Mouse (Mus musculus) CH12.LX (cell line): ENCODE results near the gene Efna4. TPM values are rescaled to one million over a fixed set of nuclear protein-coding genes. Genes with fewer than 3 reads are reported as not detected.

Experiments
- DNase-seq: peaks from one replicate; pipeline ENCODE4 v3.0.0-alpha.2; 2013; ENCODE audit errors: extremely low read depth
- H3K27ac ChIP-seq: 2 replicates; pipeline ENCODE4 v1.5.1; 2012; ENCODE audit warnings: low read depth, mild to moderate bottlenecking, control low read depth, moderate library complexity; ENCODE audit not compliant: insufficient read depth
- H3K27me3 ChIP-seq: replicated peaks from 2 replicates; pipeline ENCODE3; 2012; ENCODE audit warnings: inconsistent platforms
- H3K36me3 ChIP-seq, 2 experiments: replicated peaks in 1 of 2; 2 replicates each; pipeline versions ENCODE3 to v1.6.1; 2012; ENCODE audit warnings: inconsistent platforms in 1 of 2, low read length in 1 of 2, mild to moderate bottlenecking in 1 of 2, mixed read lengths in 1 of 2, moderate library complexity in 1 of 2; ENCODE audit not compliant: control insufficient read depth in 1 of 2, insufficient read depth in 1 of 2
- H3K4me1 ChIP-seq, 2 experiments: 2 replicates each; pipeline ENCODE4 v1.6.1; 2012; ENCODE audit warnings: inconsistent platforms in 1 of 2, moderate library complexity in 1 of 2; ENCODE audit not compliant: insufficient read depth in 2 of 2, control insufficient read depth in 1 of 2
- H3K4me2 ChIP-seq: 2 replicates; pipeline ENCODE4 v1.6.1; 2012; ENCODE audit warnings: low read depth, mild to moderate bottlenecking, control low read depth; ENCODE audit not compliant: poor library complexity, insufficient read depth, severe bottlenecking
- H3K4me3 ChIP-seq, 3 experiments: fragments of 150-350 bp in 1 of 3; sonication (generic) in 1 of 3; replicated peaks in 1 of 3; 2 replicates each; pipeline versions ENCODE3 to v1.5.1; 2011 to 2012; ENCODE audit warnings: low read depth in 2 of 3, low read length in 2 of 3, mild to moderate bottlenecking in 2 of 3, moderate library complexity in 2 of 3, control low read depth in 1 of 3, improper control_type of control experiment in 1 of 3, inconsistent platforms in 1 of 3, mixed read lengths in 1 of 3; ENCODE audit not compliant: poor library complexity in 1 of 3
- H3K79me2 ChIP-seq: replicated peaks from 2 replicates; pipeline ENCODE4 v1.6.1; 2012; ENCODE audit warnings: mild to moderate bottlenecking, moderate library complexity; ENCODE audit not compliant: control insufficient read depth, poor library complexity, insufficient read depth, severe bottlenecking; ENCODE audit errors: extremely low read depth
- H3K9ac ChIP-seq: 2 replicates; pipeline ENCODE4 v1.6.1; 2012; ENCODE audit warnings: low read depth, mild to moderate bottlenecking, control low read depth, moderate library complexity; ENCODE audit not compliant: insufficient read depth
- H3K9me3 ChIP-seq: replicated peaks from 2 replicates; pipeline ENCODE3; 2012; ENCODE audit warnings: low read length, inconsistent platforms, mixed read lengths
- CHD2 ChIP-seq: IDR thresholded peaks from 2 replicates; pipeline ENCODE4 v1.6.1; 2011; ENCODE audit warnings: low read length, improper control_type of control experiment
- CTCF ChIP-seq, 2 experiments: IDR thresholded peaks in 1 of 2; conservative IDR thresholded peaks in 1 of 2; 2 replicates each; pipeline ENCODE4 v1.5.1; 2011 to 2012; ENCODE audit warnings: low read depth in 2 of 2, low read length in 2 of 2, improper control_type of control experiment in 1 of 2, inconsistent platforms in 1 of 2, mild to moderate bottlenecking in 1 of 2, moderate library complexity in 1 of 2
- E2F4 ChIP-seq: IDR thresholded peaks from 2 replicates; pipeline ENCODE4 v1.6.1; 2011; ENCODE audit warnings: low read depth, low read length, improper control_type of control experiment; ENCODE audit not compliant: insufficient replicate concordance
- GABPA ChIP-seq: IDR thresholded peaks from 2 replicates; pipeline ENCODE4 v1.6.1; 2012; ENCODE audit warnings: low read depth, low read length, improper control_type of control experiment, inconsistent platforms; ENCODE audit not compliant: insufficient replicate concordance
- JUN ChIP-seq: IDR thresholded peaks from 2 replicates; pipeline ENCODE4 v1.6.1; 2011; ENCODE audit warnings: low read depth, mild to moderate bottlenecking, low read length, improper control_type of control experiment, moderate library complexity; ENCODE audit not compliant: insufficient read depth
- JUND ChIP-seq: conservative IDR thresholded peaks from 2 replicates; pipeline ENCODE4 v1.6.1; 2011; ENCODE audit warnings: low read depth, low read length, improper control_type of control experiment
- MAX ChIP-seq: IDR thresholded peaks from 2 replicates; pipeline ENCODE4 v1.6.1; 2011; ENCODE audit warnings: low read length, improper control_type of control experiment
- MXI1 ChIP-seq: IDR thresholded peaks from 2 replicates; pipeline ENCODE4 v1.6.1; 2011; ENCODE audit warnings: mild to moderate bottlenecking, low read depth, low read length, improper control_type of control experiment
- MYC ChIP-seq: IDR thresholded peaks from 2 replicates; pipeline ENCODE4 v1.6.1; 2011; ENCODE audit warnings: low read depth, mild to moderate bottlenecking, improper control_type of control experiment, low read length
- NELFE ChIP-seq: IDR thresholded peaks from 2 replicates; pipeline ENCODE4 v1.6.1; 2011; ENCODE audit warnings: low read depth, low read length, improper control_type of control experiment
- POLR2A ChIP-seq: IDR thresholded peaks from 2 replicates; pipeline ENCODE4 v1.6.1; 2011; ENCODE audit warnings: low read depth, mild to moderate bottlenecking, improper control_type of control experiment, low read length
- POLR2AphosphoS2 ChIP-seq: IDR thresholded peaks from 2 replicates; pipeline ENCODE4 v1.6.1; 2011; ENCODE audit warnings: low read depth, low read length, improper control_type of control experiment
- SIN3A ChIP-seq: IDR thresholded peaks from 2 replicates; pipeline ENCODE4 v1.6.1; 2012; ENCODE audit warnings: low read length, improper control_type of control experiment, inconsistent platforms
- SMC3 ChIP-seq: IDR thresholded peaks from 2 replicates; pipeline ENCODE4 v1.6.1; 2011; ENCODE audit warnings: low read depth, low read length, improper control_type of control experiment
- TCF12 ChIP-seq: IDR thresholded peaks from 2 replicates; pipeline ENCODE4 v1.6.1; 2014; ENCODE audit warnings: low read depth, mild to moderate bottlenecking, inconsistent platforms, low read length, improper control_type of control experiment
- USF1 ChIP-seq: IDR thresholded peaks from 2 replicates; pipeline ENCODE4 v1.6.1; 2014; ENCODE audit warnings: low read depth, mild to moderate bottlenecking, inconsistent platforms, low read length, improper control_type of control experiment
- USF2 ChIP-seq: conservative IDR thresholded peaks from 2 replicates; pipeline ENCODE4 v1.6.1; 2011; ENCODE audit warnings: low read depth, low read length, improper control_type of control experiment
- ZNF384 ChIP-seq: IDR thresholded peaks from 2 replicates; pipeline ENCODE4 v1.6.1; 2012; ENCODE audit warnings: low read depth, low read length, improper control_type of control experiment, inconsistent platforms
- dilution Hi-C: fragments of 300-500 bp; cut with MboI; formaldehyde crosslinking; loops from 2 replicates; pipeline ENCODE4 v1.14.3; 2020; ENCODE audit warnings: low sequenced_read_pairs; ENCODE audit not compliant: extremely low pct_unique_long_range_greater_than_20kb, extremely low pct_ligation_motif_present
- in situ Hi-C: fragments of 300-500 bp; cut with MboI; formaldehyde crosslinking; loops from 3 replicates; pipeline ENCODE4 v1.14.3; 2019; ENCODE audit warnings: low sequenced_read_pairs, low pct_ligation_motif_present, low pct_unique_long_range_greater_than_20kb, mixed read lengths
- polyA plus RNA-seq: library from polyadenylated mRNA; unstranded; fragments of >175 nt; gene quantifications from 2 replicates; pipeline ENCODE4 v1.2.1, GENCODE M21; 2012; ENCODE audit warnings: low read depth; ENCODE audit not compliant: insufficient read length
- total RNA-seq, 2 experiments: library from RNA; depleted of rRNA; stranded (reverse); fragments of 300-350 nt in 1 of 2; fragments of >200 nt in 1 of 2; gene quantifications; 2 replicates each; pipeline ENCODE4 v1.2.3; 2012 to 2014

Efna4 gene
- total and polyA plus RNA-seq, 3 experiments, result 1.1 to 2.6 (median 1.1) TPM

DNA sequence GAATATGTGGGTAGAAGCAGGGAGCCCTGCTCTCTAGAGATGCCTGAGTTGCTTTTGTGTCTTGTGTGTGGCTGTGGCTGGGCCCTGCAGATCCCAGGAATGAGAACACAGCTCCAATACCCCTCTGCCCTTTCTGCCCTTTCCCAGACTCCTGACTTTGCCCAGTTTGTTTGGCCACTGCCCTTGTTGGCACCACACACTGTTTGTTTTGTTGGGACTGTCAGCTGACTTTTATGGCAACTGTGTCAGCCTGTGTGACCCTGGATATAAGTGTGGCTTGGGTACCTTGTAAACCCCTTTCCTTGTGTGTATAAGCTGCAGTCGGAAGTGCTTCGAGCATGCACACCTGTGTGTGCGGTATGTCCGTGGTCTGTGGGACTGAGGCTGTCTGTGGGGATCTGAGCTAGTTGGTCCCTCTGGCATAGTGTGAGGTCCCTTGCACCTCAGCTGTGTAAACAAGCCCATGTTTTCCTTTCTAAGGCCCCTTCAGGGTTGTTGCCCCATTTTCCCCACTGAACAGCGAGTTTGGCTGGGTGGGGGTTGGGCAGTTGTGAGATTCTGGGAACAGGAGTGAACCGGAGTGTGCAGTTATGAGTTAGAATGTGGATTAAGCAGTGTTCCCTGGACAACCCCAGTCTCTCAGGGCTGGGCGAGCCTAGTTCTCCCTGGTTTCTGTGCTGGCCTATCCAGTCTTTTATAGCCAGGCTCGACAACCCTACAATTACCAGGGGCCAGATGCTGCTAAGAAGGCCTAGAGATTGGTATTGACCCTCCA lies 32.1 kb downstream of the Efna4 start:
- no peak for DNase-seq
- no peak overlapping the region for H3K27ac ChIP-seq

GRCm38 (mm10) chr3:89305105-89305504 lies 32.7 kb downstream of the Efna4 start:
- dilution Hi-C loops (no loop called here), in situ Hi-C loops (no loop called here)
- H3K9ac ChIP-seq, result no peak overlapping the region

More for the DNA sequence above, 32.1 kb downstream of the Efna4 start:
- Histone ChIP-seq H3K4me2 (no peak overlapping the region), H3K4me3 (no peak overlapping the region), H3K9me3 (peaks cover under 1% of the 10 kb centered on the region), H3K4me1 (no peaks in the 10 kb centered on the region), H3K9ac (no peak overlapping the region), H3K36me3 (no peaks in the 10 kb centered on the region), H3K79me2 (no peaks in the 10 kb centered on the region), H3K27me3 (peaks cover 2% of the 10 kb centered on the region)
- dilution Hi-C loops, result no loop called here
- in situ Hi-C loops, result no loop called here
- no peak for TF ChIP-seq TCF12
- TF ChIP-seq POLR2AphosphoS2, result no peak
- TF ChIP-seq JUN, result no peak
- TF ChIP-seq NELFE, result no peak
- TF ChIP-seq MYC, result no peak
- no peak for TF ChIP-seq GABPA
- TF ChIP-seq JUND, result no peak
- TF ChIP-seq POLR2A, result no peak
- TF ChIP-seq USF1, result no peak
- no peak for TF ChIP-seq ZNF384
- no peak for TF ChIP-seq MXI1
- no peak for TF ChIP-seq USF2
- no peak for TF ChIP-seq SIN3A
- no peak for TF ChIP-seq MAX
- TF ChIP-seq SMC3, result no peak

More at GRCm38 (mm10) chr3:89305105-89305504, 32.7 kb downstream of the Efna4 start:
- no peak overlapping the region for H3K4me3 ChIP-seq
- DNase-seq, result no peak
- TF ChIP-seq E2F4, result no peak
- TF ChIP-seq CTCF (conservative IDR thresholded peaks at IDR 0.05 in 1 of 2, IDR thresholded peaks at IDR 0.05 in 1 of 2; ENCODE audit: low read depth in 2 of 2, low read length in 2 of 2), result no peak
- no peak for TF ChIP-seq CHD2
- TF ChIP-seq TCF12, result no peak
- no peak overlapping the region for H3K4me2 ChIP-seq
- H3K79me2 ChIP-seq, result no peaks in the 10 kb centered on the region
- H3K27me3 ChIP-seq, result peaks cover 2% of the 10 kb centered on the region
- H3K4me1 ChIP-seq, result no peaks in the 10 kb centered on the region
- no peak overlapping the region for H3K27ac ChIP-seq
- H3K36me3 ChIP-seq, result no peaks in the 10 kb centered on the region
- H3K9me3 ChIP-seq, result no peaks in the 10 kb centered on the region
